Mouse (Mus musculus) layer of hippocampus, postnatal 36 days (tissue): ENCODE data around the gene Bnc2. TPM values are rescaled to one million over a fixed set of nuclear protein-coding genes. Genes with fewer than 3 reads are reported as not detected.

Source experiments
- DNase-seq, 2 experiments: peaks; one replicate each; pipeline ENCODE4 v3.0.0; 2022
- total RNA-seq, 2 experiments: library from RNA; stranded (reverse); gene quantifications; 2 replicates each; pipeline ENCODE4 v1.2.3; 2021

Gene Bnc2
- total RNA-seq, 2 experiments from 2014 or later = 0.92 to 1.9 TPM

DNA sequence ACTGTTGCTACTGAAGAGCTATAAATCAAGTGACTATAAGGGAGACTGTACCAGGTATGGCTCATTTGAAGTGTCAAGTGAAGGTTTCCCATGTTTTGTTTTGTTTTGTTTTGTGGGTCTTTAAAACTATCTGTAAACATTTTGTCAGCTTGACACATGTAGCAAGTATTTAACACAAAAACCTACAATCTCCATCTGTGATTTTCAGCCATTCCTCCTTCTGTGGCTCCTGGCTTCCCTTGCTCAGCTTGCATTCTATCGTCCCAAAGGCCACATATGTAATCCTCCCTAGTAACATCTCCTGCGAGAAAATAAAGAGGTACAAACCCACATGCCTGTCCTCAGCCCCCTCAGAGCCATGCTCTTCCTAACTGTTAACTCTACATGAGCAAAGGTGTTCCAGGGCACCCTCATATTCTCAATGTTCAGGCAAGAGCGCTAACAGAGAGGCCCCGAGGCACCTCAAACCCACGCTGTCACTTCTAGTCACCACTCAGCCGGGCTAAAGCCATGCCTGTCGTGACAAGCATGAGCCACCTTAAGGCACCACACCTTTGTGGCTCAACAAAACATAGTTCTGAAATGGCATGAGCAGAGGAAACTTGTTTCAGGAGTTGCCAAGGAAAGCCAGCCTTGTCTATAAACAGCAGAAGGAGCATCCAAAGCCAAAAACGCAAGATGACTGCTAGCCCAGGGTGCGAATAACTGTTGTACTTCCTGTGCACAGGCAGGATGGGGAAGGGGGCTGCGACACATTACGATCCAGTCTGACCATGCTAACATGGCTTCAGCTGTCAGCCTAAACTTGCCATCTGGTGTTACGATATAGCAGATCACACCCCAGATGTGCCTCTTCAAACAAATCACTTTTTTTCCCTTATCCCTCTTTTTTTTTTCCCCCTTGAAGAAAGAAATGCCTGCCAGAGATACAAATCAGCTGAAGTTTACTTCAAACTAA lies 42.0 kb downstream of the Bnc2 start:
- DNase-seq = no peak

DNA sequence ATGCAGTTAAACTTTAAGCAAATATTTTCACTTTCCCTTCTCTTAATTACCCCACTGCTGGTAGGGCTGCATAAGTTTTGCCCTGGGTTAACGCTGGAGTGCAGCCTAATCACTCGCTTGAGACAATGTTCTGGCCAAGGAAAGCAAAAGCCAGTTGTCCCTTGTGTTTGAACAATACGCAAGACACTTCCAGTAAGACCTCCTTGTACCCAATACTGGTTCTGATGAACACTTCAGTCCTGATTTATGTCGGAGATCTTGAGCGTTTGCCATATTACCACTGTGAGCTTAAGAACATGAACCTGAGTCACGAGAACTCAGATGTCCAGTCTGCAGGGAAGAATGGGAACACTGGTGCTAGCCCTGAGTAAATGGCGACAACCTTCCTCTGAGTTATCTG lies 47.5 kb downstream of the Bnc2 start:
- no peak for DNase-seq

DNA sequence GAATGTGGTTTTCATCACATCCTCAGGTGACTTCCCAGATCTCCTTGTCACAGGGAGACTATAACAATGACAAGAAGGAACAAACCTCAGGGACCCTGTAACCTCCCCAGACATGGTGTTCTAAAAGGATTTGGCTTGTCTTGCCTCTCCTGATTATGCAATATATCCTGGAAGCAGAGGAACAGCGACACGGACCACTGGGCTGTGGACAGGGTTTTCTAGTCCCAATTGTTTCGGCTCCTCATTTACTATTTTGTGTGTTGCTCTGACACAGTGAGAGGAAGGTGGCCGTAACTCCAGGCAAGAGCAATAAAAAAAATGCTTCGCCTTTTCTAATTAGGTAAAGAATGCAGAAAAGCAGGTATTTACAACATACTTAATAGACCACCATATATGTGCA lies 51.8 kb downstream of the Bnc2 start:
- DNase-seq = no peak

DNA sequence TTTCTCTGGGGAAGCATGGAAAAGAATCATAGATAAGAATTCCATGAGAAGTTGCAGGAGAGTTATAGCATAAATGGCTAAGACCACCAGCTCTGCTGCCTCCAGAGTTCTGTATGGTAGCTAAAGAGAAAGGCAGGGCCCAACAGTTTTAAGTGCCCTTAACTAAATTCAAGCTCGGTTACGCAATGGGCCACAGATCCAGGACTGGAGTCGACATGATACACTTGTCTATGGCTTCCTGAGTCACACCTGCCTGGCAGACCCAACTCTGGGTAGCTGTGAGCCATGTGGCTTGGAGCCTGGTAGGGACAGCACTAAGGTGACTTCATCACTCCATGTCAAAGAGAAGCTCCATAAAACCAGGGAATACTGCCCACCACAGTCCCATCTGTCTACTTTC lies 53.3 kb downstream of the Bnc2 start:
- DNase-seq = no peak

DNA sequence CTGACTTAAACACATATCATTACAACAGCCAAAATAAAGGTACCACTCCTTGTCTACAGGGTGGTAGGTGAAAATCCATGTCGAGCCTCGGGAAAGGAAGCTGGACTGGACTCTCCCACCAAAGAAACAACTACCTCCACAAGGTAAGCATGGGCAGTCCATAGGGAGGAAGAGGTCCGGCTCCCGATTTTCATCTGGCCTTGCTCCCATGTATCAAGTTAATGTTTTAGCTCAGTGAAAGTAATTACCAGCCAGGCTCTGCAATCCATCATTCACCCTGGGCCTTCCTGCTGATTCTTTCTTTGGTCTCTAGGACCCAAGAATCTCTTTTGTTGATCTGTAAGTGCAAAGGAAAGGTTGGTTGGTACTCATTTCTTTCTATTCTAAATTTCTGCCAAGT lies 65.2 kb downstream of the Bnc2 start:
- DNase-seq = no peak

DNA sequence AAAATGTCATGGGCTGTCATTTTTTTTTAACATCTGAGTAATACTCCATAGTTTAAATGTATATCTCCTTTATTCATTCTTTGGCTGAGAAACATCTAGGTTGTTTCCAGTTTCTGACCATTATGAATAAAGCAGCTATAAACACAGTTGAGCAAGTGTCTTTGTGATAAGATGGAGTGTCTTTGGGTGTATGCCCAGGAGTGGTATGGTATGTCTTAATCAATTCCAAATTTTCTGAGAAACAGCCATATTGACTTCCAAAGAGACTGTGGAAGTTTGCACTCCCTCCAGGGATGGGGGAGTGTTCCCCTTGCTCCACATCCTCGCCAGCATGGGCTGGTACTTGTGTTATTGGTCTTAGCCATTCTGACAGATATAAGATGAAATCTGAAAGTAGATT lies 70.6 kb downstream of the Bnc2 start:
- no peak for DNase-seq

DNA sequence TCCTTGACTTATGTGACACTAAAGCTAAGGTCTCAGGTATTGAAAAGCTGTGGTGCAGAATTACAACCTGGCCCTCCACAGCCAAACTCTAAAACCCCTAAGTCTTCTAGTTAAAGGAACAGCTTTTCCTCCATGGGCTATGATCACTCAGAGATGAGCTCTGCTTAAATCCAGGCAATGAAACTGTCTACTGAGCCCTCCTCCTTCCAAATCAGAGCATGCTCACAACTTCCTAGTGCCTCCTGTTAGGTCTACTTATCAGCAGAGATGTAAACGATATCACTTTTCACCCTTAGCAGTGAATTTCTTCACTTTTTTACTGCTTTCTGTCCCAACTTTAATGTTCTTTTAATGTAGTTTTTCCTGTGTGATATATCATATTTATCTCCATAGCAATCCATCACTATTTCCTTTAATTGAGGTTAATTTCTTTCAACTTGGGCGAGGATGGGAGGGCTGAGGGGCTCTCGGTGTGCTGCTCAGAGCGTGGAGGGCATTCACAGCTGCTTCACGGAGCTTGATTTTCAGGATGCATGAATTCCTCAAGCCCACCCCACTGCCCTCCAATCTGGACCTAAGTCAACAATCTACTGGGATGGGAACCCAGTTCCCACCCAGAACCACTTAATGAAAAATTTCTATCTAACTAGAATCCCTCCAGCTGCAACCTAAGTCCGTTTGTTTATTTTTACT lies 94.7 kb downstream of the Bnc2 start:
- DNase-seq = no peak

DNA sequence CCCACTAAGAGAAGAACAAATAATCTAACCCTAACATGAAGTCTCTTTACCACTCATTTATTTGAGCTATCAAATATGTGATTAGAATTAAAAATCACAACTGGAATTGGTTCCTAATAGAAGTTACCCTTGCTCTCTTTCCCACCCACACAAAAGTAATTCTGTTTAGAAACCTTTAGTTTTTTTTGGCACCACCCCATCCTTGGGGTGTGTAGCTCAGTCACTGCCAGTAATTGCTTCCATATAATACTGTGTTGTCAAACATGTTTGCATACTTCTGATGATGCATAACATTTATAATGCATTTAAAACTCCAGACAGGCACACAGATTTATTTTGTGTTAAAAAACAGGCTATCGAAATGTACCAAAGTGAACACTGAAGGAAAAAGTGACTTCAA lies 96.8 kb downstream of the Bnc2 start:
- DNase-seq = no peak

DNA sequence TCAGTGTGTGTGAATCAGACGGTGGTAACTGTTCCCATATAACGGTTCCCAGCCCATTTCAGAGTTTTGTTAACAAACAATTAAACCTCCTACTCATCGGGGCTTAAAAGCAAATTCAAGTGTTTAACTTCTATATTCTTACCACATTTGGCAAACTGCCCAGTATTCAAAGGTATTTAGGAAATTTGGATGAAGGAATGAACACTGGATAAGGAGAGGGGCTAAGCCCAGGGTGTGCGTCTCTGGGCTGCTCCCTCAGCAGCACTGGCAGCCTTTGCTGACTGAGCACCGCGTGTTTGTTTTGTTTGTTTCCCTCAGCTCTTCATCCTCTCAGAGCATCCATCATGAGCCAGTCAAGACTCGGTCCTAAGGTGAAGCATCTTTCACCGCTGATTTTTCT lies 109.0 kb downstream of the Bnc2 start:
- no peak for DNase-seq

DNA sequence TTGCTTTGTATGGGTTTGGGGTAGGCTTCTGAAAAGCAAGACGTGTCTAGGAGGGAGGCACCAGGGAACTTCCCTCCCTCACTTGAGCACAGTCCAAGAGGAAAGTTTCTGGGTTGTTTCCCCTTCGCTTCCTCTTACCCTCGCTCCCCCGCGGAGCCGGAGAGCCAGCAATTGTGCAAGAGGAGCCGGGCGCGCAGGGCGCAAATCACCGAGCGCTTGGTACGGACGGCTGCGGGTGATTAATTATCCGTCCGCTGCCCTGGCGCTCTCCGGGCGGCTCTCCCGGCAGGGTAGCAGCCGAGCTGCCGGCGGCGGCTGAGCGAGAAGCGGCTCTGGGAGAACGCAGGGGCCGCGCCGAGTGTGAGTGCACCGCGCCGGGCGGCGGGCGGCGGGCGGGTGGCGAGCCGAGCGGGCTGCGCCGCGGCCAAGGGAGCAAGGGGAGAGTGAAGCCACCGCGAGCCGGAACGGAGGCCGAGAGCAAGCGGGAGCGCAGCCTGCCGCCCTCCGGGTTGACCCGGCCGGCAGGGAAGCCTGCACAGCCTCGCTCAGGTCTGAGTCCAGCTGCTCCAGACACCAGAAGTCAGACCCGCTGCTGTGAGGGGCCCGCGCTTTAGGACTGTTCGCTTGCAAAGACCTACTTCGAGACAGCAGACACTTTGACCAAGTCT lies 129.7 kb downstream of the Bnc2 start:
- DNase-seq = peak; percentile 37

DNA sequence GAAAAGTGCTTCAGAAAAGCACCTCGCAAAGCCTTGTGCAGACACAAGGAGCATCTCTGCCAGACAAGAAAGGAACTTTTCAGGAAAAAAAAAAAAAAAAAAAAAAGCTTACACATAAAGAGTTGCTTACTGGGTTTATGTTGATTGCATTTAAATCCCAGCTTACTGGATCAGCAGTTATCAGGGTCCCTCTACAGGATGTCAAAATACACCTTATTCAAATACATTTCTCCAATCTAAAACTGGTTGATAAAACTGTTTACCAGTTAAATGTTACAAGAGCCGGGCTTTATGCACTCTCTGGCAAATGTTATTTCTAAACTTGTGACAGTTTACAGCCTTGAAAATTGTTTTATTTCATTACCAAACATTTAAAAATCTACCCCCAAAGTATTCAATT lies 130.4 kb downstream of the Bnc2 start:
- no peak for DNase-seq

DNA sequence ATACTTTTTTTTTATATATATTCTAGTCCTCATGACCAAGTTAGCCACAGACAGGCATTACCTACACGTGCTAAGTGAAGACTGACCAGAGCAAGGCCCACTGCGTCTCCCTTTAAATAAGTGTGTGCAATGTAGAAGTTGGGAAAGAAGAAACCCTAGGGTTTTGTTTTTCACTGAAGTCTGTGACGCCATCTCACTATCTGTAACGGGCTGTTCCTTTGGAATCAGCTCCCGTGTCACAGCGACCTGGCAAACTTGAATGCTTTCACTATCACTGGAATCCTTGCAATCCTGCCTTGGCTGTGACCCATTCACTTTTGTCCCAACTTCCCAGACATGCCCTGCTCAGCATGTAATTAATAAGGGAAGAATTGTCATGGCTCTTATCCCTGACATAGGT lies 134.5 kb downstream of the Bnc2 start:
- DNase-seq = no peak

DNA sequence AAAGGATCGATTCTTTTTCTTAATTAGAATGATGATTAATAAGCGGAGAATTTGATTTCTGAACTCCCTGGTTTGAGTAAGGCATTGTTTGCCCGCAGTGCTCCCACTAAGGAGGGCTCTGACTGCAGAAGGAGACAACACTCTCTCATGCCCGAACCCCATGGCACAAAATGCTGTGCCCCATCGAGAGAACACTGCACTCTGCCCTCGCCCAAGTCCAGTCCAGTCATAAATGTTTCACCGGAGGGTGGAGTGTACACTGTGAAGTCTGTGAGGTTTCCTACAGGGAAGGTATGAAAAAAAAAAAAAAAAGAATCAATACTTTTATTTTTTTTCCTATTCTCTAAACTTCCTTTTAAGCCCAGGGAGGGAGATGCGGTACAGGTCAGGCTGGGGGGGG lies 135.7 kb downstream of the Bnc2 start:
- no peak for DNase-seq

DNA sequence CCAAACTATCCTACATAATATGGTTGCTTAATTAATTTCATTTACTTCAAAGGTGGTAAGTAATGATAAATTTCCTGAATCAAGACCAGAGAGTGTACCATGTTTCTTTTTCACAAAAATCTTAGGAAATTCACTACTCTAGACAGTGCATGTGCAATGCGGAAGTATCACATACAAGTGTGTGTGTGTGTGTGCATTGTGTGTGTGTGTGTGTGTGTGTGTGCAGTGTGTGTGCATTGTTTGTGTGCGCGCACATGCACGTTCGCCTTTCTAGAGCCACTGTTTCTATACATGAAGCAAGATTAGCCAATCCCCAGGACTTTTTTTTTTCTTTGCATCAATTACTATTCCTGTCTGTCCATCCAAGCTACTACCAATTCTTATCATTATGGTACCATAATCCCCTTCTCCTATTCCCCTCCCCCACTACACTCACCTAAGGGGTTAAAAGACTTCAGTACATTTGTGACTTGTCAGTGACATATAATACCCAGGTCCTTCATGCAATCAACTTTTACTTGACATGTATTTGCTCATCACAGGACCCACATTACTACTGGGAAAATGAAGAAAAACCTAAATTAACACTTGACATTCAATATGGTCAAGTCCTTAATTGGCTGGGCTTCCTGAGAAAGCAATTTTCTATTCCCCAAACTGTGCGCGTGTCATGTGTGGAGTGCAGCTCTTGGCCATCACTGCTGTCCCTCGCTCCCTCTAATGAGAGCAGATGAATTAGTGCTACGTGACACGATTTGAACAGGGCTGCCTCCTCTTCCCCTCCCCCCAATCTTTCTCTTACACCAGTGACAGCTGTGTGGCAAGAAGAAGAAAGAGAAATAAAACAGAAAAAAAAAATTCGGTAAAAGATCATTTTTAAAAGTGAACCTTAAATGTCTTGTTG lies 145.9 kb downstream of the Bnc2 start:
- no peak for DNase-seq

DNA sequence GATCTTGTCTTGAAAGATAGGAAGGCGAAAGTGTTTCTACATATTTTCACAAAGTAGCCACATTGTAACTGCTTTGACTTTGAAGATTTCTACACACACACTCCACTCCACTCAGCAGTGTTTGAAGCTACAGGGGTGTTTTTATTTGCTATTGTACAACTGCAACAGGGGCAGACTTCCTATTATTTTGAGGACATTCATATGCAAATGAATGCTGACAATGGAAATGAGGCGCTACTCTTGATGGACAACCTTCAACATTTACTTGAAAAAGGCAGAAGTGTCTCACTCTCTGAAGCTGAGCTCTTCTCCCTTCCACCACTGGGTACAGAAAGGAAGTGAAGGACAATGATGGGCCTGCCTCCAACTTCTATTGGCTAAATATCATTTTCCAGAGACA lies 146.7 kb downstream of the Bnc2 start:
- DNase-seq = no peak

DNA sequence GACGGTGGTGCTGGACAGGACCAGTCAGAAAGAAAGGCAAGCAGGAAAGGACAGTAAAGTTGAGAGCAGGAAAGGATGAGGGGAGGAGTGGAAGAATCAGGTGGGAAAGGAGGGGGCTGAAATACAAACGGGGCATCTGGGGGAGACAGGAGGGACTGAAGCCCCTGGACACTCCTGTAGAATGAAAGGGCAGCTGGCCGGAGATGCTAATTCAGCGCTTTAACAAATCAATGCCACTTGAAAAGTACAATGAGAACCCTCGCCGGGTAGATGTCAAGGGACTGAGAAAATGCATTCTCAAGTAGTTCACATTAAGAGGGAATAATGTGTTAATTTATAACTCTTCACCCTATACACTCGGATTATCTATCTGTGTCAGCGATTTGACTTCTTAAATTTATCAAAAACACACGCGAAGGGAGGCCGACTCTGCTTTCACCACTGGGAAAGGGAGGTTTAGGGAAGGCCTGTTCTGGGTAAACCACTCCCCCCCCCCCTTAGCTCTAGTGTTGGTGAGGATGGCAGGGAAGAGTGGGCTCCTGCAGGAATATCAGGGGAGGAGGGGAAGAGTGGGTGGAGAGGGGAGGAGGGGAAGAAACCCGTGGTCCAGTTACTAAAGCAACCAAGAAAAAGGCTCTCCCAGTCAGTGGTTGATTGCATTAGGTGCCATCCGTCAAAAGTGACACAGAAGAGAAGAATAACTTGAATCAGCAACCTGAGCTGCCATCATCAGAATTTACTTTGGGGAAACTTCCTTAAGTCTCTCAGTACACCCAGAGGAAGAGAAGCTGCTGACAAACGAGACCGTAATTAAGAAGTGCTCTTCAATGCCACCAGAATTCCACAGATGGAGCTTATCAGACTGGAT lies 147.8 kb downstream of the Bnc2 start:
- DNase-seq = no peak

DNA sequence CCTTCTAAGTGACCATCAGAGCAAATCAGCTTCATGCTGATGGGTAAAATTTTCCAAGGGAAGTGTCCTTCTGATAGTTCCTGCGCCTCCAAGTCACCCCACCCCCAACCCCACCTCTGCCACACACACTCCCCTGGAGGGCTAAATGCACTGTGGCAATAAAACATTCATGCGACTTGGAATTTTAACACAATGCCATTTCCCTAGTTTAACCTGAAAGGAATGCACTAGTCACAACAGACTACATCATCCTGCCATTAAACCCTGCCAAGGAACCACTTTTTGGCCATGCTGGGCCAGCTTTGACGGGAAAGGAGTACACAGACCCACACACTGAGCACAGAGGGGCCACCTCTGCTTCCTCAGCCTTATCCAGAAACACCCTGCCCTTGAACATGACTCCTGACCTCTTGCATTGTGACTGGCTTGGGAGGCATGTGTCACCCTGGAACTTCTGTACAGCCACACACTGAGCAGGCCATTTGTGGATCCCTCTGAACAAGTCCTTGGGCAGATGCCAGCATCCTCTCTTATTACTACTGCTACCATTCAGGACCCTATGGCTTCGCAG lies 151.3 kb downstream of the Bnc2 start:
- DNase-seq = no peak

DNA sequence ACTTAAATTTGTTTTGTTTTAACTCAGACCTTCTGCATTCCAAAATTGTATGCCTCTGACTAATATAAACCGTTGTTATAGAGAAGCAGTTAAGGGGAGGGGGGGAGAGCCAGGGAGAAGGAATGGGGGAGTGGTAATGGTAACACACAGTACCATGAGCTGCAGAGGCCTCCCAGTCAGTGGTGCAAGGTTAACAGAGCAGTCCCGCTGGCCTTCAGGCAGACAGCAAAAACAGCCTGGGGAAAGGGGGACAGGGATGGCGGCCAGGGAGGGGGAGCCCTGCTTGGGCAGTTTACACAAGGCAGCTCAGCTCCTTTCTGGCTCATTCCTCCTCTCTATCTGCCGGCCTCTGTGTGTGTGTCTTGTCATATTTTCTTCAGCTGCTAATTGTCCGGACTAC lies 151.9 kb downstream of the Bnc2 start:
- no peak for DNase-seq

DNA sequence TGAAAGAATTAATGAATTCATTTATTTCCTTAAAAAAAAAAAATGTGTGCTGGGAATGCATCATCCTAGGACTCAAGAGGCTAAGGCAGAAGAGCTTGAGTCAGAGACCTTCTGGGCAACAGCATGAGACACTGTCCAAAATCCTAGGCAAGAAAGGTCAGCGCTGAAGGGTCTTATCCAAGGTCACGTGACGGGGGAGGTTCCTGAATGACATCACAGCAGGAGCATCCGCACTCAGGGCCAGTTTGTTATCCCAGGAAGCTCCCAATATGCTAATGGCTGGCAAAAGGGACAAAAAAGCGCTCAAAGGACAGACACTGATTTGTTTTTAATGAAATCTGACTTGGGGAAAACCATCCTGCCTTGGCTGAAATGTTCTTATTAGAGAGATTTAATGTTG lies 153.5 kb downstream of the Bnc2 start:
- DNase-seq = no peak

DNA sequence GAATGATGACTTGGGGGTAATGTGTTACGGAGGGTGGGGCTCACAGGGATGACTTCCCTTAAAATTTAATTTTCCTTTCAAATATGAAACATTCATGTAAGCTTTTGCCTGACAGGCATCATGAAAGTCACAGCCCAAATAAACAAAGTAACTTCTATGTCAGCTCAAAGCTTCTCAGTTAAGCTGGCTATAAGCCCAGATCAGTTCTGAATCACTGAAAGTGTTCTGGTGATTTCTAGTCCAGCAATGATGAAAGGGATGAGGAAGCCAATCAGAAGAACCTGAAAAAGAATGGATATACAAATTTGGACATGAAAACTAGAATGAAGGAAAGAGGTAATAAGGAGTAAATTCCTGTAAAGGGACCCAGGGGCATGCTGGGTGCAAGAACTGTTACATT lies 164.6 kb downstream of the Bnc2 start:
- no peak for DNase-seq

DNA sequence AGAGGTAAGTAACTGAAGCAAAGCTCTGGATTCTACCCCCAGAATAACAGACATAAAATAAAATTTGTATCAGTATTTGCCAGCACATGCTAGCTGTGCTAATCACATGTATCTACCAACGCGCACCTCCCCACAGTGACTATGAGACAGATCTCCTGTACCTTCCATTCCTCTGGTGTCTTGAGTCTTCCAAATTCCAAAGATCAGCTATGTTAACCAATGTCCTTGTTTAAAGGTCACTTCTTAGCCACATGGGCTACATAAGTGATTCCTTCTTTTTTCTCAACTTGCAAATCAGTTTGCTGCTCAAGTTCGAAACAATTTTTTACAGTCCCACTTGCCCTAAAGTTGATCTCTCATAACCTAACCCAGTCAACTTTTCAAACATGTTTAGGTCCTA lies 167.5 kb downstream of the Bnc2 start:
- DNase-seq = no peak
